Mouse (Mus musculus): ENCODE measurements around the gene Scyl2.

The Scyl2 gene

DNA sequence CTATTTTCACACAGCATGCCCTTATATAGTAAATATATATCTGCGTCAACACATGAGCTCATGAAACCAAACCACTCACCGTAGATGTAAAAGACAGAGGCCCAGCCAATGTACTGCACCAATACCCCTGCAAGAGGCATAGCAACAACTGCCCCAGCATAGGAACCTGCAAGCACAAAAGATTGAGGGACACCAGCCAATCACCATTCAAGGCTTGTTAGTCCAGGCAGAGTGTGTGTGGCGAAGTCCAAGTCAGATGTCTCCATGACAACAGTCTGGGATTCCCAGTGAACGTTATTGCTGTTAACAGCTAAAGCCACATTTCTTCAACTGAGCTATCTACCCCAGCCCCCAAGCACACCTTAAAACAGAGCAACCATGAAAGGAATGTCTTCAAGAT, 93.3 kb downstream of the Scyl2 start:
- no peak for DNase-seq

DNA sequence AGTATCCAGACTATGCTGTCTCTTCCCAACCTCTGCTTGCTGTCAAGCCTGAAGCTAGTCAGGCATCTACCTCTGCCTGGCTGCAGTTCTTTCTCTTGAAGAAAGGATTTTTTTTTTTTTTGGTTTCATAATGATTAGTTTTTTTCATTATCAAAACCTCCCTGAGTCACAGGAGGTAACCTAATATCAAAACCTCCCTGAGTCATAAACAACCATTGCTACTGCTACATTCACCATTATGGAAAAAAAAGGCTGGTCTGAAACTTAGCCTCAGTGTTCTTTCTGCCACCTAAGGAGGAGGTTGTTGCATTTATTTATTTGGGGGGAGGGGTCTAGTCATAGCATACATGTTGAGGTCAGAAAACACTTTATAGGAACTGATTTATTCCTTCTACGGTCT, 96.2 kb downstream of the Scyl2 start:
- no peak for DNase-seq
